Mouse (Mus musculus) stomach, embryonic 16.5 days (tissue): ENCODE results near the gene Gm4303. TPM values are rescaled to one million over a fixed set of nuclear protein-coding genes. Genes with fewer than 3 reads are reported as not detected.

Experiments used
- polyA plus RNA-seq: library from polyadenylated mRNA; unstranded; fragments of >200 nt; fragmentation: Nextera tagmentation; extraction: Ambion mirVana; gene quantifications from 2 replicates; pipeline ENCODE4 v1.2.1, GENCODE M21; 2015

Gm4303 gene
- polyA plus RNA-seq, 1 experiment from 2014 or later, result not detected

Other genes with a start within 250 kb of the Gm4303 start
- not detected in 2 replicates for gene Gm4301, start 10.3 kb upstream of the Gm4303 start, polyA plus RNA-seq
- not detected in 2 replicates for gene Gm4302, start 5.1 kb upstream of the Gm4303 start, polyA plus RNA-seq
- not detected in 2 replicates for gene Gm4305, start 5.1 kb downstream of the Gm4303 start, polyA plus RNA-seq
- not detected in 2 replicates for gene Gm4307, start 15.4 kb downstream of the Gm4303 start, polyA plus RNA-seq
- not detected in 2 replicates for gene Gm4312, start 36.6 kb downstream of the Gm4303 start, polyA plus RNA-seq
- 22.2 and 23.5 TPM in 2 replicates for gene Tmtc3, start 141.4 kb downstream of the Gm4303 start, polyA plus RNA-seq
- gene Cep290, start 141.6 kb downstream of the Gm4303 start, polyA plus RNA-seq, result 4.0 and 4.8 TPM in 2 replicates
- 7.2 and 7.9 TPM in 2 replicates for gene 4930430F08Rik, start 244.5 kb downstream of the Gm4303 start, polyA plus RNA-seq
- gene 1700017N19Rik, start 244.5 kb downstream of the Gm4303 start, polyA plus RNA-seq, result not detected in 2 replicates